Mouse (Mus musculus) left cerebral cortex, adult 8-10 months (tissue): ENCODE measurements around the gene Tubgcp6. TPM values are rescaled to one million over a fixed set of nuclear protein-coding genes. Genes with fewer than 3 reads are reported as not detected.

ENCODE experiments used
- DNase-seq, 2 experiments: peaks; one replicate each; pipeline ENCODE4 v3.0.0; 2022; ENCODE audit warnings: low spot score in 2 of 2
- total RNA-seq, 4 experiments: library from RNA; stranded (reverse); gene quantifications; 2 replicates each; pipeline ENCODE4 v1.2.4; 2022

The Tubgcp6 gene
- 10 to 100 TPM; 27.2 to 30.8 (median 28.6) TPM for total RNA-seq

DNA sequence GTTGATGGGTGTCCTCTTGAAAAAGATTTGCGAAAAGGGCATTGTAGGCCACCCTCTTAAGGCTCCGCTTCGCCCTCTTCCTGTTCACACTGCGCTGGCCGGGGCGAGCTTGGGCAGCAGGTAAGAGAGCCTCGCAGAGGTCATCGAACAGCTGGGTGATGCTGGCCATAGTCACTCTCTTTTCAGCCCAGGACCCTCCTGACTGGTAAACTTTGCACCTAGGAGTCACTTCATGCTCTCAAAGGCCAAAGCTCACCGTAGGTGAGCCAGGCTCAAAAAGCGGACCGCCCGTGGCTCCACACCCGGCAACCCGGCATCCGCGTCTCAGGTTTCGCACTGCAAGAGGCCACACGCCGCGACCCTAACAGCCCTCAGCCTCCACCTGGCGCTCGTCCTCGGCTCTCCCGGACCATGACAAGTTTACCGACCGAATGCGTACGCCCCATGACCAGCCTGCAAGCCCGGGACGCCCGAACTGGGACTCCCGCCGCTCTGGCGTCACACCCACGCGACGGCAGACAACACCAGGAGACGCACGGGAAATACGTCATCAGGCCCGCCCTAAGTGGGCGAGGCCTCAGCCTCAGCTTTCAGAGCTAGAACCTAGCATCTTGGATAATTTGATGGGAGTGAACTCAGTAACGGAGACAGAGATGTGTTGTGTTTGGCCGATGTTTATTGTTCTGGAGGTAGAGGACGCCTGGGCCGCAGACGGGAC, at the start of gene Tubgcp6:
Gene Tubgcp6 (minus strand): TSS at position 464 of the 718 bp plus-strand sequence.
- peak; percentile 94 to 95 for DNase-seq

DNA sequence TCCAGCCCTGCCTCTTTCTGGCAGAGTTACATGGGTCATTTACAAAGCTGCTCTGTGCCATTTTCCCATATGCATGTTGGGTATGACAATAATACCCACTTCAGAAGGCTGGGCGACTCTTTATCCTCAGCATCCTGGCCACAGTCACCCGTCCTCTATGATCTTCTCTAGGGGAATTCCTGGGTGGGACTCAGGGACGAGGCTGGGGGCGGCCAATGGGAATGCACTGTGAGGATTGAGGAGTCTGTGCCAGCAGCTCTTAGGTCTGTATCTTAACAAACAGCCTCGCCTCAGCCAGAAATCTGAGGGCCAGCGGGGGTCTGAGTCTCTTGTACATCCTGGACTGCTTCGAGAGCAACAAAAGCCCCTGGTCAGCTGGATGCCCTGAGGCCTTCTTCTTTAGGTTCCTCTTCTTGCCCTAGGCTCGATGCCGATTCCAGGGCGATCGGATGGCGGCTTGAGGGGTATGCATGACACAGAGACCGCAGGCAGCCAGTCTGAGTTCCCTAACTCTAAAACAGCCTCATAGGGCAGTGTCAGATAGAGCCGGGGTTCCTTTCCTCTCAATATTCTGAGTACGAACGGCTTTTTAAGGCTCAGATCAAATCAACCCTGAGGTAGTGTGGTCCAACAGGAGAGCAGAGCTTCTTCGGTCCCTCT, 49.5 kb upstream of the Tubgcp6 start:
- no peak for DNase-seq

DNA sequence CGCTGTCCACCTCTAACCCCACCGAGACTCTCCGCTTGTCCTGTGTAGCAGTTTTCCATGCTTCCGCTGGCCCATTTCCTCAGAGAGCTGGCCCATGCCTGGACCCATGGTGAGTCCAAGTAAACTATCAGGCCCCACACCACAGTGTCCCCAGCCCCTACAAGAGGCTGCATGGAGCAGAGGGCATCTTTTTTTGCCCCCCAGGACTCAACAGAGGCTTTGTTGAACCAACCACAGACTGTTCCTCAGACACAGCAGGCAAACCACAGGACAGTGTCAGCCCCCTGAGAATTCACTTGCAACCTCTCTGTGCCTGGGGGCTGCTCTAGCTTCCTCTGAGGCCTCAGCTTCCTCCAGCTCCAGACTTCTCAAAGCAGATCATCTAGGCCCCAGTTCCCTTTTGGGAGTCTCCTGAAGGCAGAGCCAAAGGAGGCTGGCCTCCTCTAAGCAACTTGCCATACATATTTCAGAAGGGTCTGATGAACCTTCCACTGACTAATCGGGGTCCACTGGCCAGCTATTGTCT, 48.7 kb upstream of the Tubgcp6 start:
- DNase-seq, result no peak

DNA sequence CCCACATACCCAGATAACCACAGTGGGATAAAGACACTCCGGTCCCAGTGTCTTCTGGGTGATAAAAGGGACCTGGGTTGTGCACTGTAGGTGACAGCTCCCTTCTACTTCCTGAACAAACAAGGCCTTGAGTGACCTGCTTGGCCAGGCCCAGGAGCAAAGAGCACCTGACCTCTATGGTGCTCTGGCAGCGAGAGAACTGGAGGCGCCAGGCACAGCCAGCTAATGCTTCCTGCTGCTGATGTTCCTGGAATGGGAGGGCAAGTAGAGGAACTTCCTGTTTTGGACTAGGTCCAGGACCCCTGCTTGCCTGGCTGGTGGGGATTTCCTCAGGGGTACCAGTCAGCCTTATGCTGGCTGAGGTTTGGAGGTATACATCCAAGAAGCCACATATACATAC, 47.2 kb upstream of the Tubgcp6 start:
- DNase-seq, result no peak

DNA sequence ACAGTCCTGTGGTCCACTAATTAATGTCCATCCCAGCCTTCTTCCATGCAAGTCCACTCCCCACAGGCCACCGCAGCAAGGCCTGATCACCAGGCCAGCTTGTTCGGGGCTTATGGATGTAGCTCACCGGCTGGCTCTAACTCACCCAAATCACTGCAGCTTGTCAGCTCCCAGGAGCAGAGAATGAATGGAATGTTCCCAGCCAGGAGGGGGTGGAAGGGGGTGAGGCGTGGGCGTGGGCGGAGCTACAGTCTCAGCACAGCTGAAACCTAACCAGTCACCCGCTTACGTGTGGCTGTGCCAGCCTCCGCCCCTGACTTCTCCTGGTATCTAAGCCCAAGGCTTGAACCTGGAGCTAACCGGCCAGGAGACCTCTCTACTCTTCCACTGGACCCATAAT, 46.5 kb upstream of the Tubgcp6 start:
- DNase-seq, result peak; percentile 76 to 89

DNA sequence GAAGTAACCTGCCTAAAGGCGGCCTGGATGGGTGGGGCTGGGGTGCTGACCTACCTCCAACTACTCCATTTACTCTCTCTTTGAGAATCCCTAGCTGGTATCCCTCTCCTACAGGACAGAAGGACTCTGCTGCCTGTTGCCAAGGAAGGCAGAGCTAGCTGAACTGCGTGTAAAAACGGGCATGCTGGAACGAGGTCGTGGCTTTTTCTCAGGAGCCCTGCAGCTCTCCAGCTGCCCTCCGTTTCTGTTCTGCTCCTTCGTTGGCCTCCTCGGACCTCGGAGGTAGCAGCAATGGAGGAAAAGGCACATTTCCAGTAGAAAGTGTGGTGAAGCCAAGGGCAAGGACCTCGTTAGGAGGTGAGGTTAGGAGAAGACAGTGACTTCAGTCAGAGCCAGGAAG, 46.0 kb upstream of the Tubgcp6 start:
- DNase-seq, result no peak

DNA sequence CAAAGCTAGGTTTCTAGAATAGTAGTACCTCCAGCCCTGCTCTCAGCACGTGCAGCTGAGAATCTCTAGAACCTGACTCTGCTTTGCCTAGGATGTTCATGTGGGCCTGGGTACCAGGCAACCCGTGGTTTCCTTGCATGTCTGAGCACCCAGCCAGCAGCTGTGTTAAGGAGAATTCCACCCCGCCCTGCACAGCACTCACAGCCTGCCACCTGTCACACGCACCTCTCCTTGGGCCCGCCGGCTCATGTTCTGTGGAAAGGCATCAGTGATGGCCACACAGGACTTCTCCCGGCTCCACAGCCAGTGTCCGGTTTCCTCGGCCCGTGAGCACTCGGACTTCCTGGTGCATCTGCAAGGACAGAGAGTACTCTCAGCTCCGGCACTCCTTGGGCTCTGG, 42.6 kb upstream of the Tubgcp6 start:
- DNase-seq, result no peak

DNA sequence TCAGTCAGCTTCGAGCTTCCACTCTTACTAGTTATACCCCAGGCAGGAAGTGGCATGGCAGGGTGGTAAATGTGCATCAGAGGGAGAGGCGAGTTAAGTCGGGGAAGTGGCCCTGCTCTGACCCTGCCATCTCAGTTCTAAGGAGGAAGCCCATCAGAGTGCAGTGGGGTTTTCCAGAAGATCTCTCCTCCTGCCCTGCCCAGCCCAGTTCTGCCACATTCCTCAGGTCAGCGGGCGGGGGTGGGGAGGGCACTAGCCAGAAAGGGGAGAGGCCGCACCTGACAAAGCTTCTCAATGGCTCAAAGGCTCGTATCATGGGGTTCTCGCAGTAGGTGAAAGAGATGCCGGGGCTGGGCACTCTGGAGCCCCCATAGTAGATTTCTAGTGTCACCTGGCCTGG, 38.5 kb upstream of the Tubgcp6 start:
- no peak for DNase-seq

DNA sequence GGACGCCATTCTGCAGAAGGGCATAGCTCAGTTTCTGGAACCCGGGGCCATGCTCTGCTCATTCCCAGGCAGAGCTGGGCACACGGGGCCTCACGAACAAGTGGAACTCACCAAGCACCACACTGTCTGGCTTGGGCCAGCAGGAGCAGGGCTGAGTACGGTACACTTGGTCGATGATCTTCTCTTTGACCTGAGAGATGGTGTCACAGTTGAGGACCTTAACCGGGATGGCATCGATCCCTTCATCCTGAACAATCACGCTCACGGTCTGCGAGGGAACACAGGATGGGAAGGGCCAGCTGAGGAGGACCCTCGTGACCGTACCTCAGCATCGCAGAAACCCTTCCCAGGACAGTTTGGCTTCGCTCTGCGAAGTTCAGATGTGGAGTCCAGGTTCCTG, 35.6 kb upstream of the Tubgcp6 start:
- DNase-seq, result no peak

DNA sequence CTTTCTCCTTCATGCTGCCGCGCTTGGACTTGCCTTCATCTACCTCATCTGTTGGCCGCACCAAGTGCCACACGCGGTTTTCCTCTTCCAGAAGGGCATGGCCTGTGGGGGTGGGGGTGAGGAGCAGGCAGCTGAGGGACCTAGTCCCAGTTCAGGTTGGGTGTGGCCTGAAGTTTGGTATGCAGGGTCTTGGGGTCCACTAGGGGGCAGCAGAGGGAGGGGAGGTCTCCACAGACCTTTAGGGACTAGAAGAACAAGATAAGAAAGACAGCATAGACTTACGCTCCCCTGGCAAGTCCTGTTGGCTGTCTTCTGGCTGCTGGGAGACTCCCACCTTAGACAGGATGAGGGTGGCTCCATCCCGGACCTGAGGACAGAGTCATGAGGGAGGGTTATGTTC, 35.0 kb upstream of the Tubgcp6 start:
- DNase-seq, result no peak

DNA sequence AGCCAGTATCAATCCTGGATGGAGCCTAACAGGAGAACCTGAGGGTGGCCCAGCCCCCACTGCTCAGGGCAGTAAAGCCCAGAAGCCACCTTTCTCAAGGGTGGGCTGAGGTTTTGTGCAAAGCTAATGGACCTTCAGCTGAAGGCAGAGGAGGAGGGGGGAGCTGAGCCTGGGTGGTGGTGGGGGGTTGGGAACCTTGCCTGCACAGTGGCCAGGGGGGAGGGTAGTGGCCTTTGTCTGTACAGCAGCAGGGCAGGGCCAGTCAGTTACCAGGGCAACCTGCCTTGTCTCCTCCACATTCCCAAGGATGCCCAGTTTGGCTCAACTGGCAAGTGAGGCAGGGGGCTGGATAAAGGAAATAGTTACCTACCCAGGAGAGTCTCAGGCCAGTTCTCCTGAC, 29.4 kb upstream of the Tubgcp6 start:
- no peak for DNase-seq

DNA sequence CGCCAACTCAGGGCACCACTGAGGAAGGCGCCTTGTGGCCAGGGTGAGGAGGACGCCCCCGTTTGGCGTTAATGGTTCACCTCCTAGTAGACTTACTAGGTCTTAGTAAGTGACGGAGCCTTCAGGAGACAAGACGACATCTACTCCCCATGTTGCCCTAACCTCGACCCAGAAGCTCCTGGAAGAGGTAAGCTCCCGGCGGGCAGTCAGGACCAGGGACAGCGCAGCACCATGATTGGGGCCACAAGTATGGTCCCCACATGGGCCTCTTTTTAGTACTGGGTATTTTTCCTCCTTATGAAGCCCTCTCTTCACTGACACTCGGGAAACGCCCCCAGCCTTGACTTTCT, 27.1 kb upstream of the Tubgcp6 start:
- no peak for DNase-seq

DNA sequence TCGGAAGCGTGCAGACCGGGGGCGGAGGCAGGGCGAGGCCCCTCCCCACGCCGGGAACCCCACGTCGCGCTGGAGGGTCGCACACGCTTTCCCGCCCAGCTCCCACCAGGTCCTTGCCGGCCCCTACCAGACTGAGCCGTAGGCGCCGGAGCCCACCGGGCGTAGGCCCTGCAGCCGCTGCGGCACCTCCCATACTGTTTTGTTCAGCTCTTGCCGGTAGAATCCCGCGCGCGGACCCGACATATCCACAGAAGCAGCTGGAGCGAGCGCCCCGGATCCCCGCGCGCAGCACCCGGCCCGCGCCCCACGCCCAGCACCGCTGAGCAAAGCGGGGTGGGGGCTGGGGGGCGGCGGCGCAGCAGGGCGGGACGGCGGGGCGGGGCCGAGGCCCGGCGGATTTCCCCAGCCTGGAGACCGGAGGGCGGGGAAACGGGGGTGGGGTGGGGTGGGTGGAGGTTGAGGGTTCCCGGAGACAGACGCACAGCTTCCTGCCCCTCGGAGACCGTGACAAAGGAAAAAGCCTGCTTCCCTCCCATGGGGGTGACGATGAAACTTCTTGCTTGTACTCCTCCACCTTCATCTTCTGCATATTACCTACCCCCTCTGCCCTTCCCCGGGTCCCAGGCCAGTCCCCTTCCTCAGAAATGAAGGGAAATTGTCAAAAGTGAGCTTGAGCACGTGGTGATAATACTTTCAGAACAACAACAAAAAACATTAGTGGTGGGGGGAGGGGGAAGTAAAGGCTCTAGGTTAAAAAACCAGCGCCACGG, 26.5 kb upstream of the Tubgcp6 start, which contains the start of gene Mapk11:
Gene Mapk11 (minus strand): TSS at position 358 of the 770 bp plus-strand sequence.
- no peak for DNase-seq

DNA sequence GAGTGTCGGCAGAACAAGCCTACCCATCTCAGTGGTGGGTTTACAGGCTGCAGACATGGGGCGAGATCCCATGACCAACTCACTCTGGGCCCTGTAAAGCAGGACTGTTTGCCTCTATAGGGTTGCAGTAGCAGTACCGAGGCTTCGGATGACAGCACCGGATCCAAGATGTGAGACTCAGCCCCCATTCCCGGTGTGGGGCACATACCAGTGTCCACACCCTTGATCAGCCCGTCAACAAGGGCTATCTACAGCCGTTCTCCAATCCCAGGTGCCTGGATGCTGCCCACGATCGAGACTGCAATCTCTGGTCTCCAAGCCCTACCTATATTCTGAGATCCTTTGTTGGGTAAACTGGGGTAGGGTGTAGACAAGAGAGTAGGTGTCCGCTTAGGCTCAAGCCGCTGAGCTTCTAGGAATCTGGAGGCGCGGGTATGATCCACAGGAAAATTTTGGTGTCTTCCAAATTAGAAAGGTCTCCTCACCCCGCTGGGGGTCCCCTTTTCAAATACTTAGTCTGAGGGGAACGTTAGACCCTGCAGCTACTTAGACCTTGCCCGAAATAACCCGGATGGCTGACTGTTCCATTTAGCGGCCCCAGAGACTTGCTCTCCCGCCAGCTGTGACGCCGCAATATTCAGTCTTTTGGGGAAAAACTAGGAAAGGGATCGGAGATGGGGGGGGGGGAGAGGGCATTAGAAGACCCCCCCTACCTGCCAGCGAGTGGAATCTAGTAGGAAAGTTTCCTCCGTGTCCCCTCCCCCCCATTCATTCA, 25.8 kb upstream of the Tubgcp6 start:
- DNase-seq, result no peak

DNA sequence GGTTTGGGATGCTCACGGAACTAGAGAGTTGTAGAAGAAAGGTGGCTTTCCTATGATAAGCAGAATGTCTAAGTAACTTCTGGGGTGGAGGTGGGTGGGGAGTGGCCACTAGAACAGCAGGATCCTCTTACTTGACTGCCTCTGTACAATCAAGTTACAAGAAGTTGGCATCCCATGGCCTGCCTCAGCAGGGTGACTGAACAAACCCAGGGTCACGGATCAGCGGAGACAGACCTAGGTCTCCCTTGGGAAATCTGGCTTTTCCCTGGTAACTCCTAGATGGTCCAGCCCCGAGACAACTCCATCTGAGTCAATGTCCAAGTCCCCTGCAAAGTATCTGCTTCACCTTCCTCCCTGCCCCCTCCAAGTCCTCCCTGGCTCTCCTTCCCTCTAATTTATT, 25.0 kb upstream of the Tubgcp6 start:
- no peak for DNase-seq

DNA sequence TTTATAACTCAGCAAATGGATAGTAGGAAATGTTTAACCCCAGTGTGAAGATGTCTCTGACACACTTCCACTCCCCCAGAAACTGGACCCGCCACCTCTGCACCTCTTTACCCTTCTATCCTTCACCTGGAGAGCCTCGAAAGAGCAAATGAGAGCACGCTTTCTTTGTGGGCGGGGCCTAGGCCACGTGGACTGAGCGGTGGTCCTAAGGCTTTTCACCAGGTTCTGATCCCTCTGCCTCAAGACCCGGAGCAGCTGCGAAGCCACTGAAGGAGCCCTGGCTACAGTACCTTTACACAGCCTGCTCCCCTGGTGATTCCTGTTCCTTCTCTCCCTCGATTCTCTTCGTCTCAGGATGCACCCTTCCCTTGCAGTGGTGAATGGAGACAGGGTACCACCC, 24.5 kb upstream of the Tubgcp6 start:
- no peak for DNase-seq

DNA sequence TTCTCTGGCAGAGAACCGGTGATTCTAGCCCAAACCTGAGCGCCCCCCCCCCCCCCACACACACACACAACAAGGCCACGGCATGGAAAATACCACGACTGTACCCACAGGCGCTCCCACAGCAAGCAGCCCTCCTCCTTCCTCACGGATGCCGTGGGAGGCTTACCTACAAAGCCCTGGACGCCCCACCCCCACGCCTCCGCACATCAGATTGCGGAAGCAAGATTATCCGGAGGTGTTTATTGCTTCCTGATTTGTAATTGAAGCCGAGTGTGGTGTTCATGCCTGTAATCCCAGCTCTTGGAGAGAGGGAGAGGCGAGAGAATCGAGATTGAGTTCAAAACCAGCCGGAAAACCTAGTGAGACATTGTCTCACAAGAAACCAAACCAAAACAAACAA, 24.1 kb upstream of the Tubgcp6 start:
- DNase-seq, result no peak

DNA sequence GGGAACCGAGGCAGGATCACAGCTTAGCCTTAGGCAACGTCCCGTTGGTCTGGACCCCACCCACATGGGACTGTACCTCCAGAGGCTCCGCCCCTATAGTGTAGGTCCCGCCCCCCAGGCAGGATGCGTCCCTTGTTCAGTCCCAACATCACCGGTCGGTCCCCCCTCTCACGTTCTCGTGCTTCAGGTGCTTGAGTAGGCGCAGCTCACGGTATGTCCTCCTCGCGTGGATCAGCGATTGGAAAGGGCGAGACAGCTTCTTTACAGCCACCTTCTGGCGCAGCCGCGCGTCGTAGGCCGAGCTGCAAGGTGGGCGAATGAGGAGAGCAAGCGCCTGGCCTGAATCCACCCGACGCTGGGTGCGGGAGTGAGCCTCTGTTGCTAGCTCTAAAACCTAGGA, 23.6 kb upstream of the Tubgcp6 start:
- peak; percentile 46 to 86 for DNase-seq

DNA sequence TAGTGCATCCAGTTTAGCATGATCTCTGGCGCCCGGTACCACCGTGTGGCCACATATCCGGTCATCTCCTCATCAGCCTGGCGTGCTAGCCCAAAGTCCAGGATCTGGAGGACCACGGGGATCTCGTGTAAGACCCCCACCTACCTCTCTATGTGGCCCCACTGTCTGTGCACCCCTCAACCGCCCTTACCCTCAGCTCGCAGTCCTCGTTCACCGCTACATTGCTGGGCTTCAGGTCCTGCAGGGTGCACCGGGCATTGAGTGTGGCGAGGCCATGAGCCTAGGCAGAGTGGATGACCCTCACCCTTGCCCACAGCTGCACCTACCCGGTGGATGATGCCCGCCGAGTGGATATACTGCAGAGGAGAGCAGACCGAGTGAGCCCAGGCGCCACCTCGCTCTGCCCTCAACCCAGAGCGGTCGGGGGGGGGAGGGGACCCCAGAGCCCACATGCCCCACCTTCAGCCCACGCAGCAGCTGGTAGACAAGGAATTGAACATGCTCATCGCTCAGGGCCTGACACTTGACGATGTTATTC, 23.0 kb upstream of the Tubgcp6 start:
- DNase-seq, result no peak

DNA sequence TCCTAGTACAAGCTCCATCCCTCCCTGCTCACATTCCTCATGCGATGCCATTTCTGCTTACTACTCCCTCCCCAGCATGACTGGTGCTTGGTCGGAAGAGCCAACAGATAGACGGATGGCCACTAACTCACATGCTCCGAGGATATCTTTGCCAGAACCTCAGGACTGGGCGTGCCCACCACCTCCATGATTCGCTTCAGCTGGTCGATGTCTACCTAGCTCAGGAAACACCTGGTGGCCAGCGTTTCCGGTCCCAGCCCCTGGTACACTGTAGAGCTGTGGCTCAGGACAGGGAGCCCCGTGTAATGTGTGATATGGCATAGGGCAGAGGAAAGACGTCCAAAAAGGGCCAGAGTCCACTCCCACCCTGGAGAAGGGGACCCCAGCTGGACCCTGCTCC, 22.1 kb upstream of the Tubgcp6 start:
- DNase-seq, result no peak

DNA sequence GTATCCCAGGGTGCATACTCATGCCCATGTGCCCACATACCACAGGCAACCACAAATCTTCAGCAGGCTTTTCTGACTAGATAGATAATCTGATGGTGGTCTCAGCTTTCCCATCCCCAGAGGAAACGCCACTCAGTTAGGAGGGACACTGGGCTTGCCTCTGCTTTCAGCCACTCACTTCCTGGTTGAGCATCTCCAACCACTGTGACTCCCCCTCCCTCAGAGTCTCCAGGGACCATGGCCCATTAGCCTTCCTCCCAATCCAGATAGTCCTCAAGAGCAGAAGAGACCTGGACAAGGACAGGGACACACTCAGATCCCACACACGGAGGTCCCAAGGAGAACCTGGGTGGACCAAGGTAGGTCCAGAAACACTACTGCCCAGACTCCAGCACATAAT, 20.2 kb upstream of the Tubgcp6 start:
- DNase-seq, result no peak
